Mouse (Mus musculus) kidney, embryonic 14.5 days (tissue): ENCODE data around the gene Gm5965. TPM values are rescaled to one million over a fixed set of nuclear protein-coding genes. Genes with fewer than 3 reads are reported as not detected.
A peak's percentile ranks its signal among the peaks of the same experiment; 100 is the strongest.
"Not testable (repeated sequence)": the region's sequence is repeated elsewhere in the genome, so short reads cannot be mapped to it uniquely, and the experiment has no call there.

Source experiments
- ATAC-seq: fragments of 200-750 bp; cut with Nextera tagmentation; 2 replicates; pipeline ENCODE4 v1.8.0; 2017; ENCODE audit warnings: moderate number of reproducible peaks, mild to moderate bottlenecking, moderate TSS enrichment, moderate library complexity; ENCODE audit not compliant: low FRiP score, low TSS enrichment
- H3K27ac ChIP-seq: fragments of 300-500 bp; sonication (generic); 2 replicates; pipeline ENCODE4 v1.5.1; 2014; ENCODE audit warnings: low read depth, mild to moderate bottlenecking, low read length, moderate library complexity, mixed read lengths
- H3K27me3 ChIP-seq: fragments of 300-500 bp; sonication (generic); 2 replicates; pipeline ENCODE4 v1.6.1; 2014; ENCODE audit warnings: mild to moderate bottlenecking, low read length; ENCODE audit not compliant: control insufficient read depth, insufficient read depth
- H3K36me3 ChIP-seq: fragments of 300-500 bp; sonication (generic); 2 replicates; pipeline ENCODE4 v1.6.1; 2014; ENCODE audit warnings: low read length, mixed read lengths; ENCODE audit not compliant: control insufficient read depth, insufficient read depth
- H3K4me1 ChIP-seq: fragments of 300-500 bp; sonication (generic); 2 replicates; pipeline ENCODE4 v1.6.1; 2014; ENCODE audit warnings: low read length, mixed read lengths; ENCODE audit not compliant: control insufficient read depth, insufficient read depth
- H3K4me2 ChIP-seq: fragments of 300-500 bp; sonication (generic); replicated peaks from 2 replicates; pipeline ENCODE4 v1.6.1; 2014; ENCODE audit warnings: low read depth, mild to moderate bottlenecking, low read length
- H3K4me3 ChIP-seq: fragments of 300-500 bp; sonication (generic); 2 replicates; pipeline ENCODE4 v1.5.1; 2014; ENCODE audit warnings: mild to moderate bottlenecking, low read length
- H3K9ac ChIP-seq: fragments of 300-500 bp; sonication (generic); 2 replicates; pipeline ENCODE4 v1.6.1; 2014; ENCODE audit warnings: low read depth, mild to moderate bottlenecking, low read length, moderate library complexity
- H3K9me3 ChIP-seq: fragments of 300-500 bp; sonication (generic); 2 replicates; pipeline ENCODE4 v1.6.1; 2016; ENCODE audit warnings: low read length; ENCODE audit not compliant: control insufficient read depth
- WGBS: fragments of 180-500 bp; shearing (Covaris S2); extraction: QIAGEN DNeasy Blood & Tissue Kit; methylation state at CpG from one replicate; pipeline ENCODE4 v1.1.7; 2014; 5-methylcytosine and 5-hydroxymethylcytosine counted together
- polyA plus RNA-seq: library from polyadenylated mRNA; unstranded; fragments of >200 nt; fragmentation: Nextera tagmentation; extraction: Ambion mirVana; gene quantifications from 2 replicates; pipeline ENCODE4 v1.2.1, GENCODE M21; 2014

The Gm5965 gene
- not detected in 2 replicates for polyA plus RNA-seq

GRCm38 (mm10) chr16:88777596-88777995 lies at the start of gene Gm5965:
TSS of gene Gm5965 (plus strand) at chr16:88777896.
- Histone ChIP-seq H3K4me3 (no peak within 1 kb of the TSS), H3K9me3 (no peaks in the 10 kb centered on the region), H3K27ac (no peak within 1 kb of the TSS), H3K4me1 (no peaks in the 10 kb centered on the region), H3K9ac (no peak within 1 kb of the TSS), H3K27me3 (no peaks in the 10 kb centered on the region), H3K36me3 (no peaks in the 10 kb centered on the region), H3K4me2 (no peak within 1 kb of the TSS)
- no peak for ATAC-seq
- WGBS = 91% methylated on average over 5 of the region's 6 CpGs

- 80% methylated on average over 4 of the region's 4 CpGs for WGBS
- no peaks in the 10 kb centered on the region for H3K4me1 ChIP-seq
- no peak within 1 kb of the TSS for H3K4me2 ChIP-seq
- H3K27ac ChIP-seq = no peak within 1 kb of the TSS
- no peaks in the 10 kb centered on the region for H3K27me3 ChIP-seq
- no peaks in the 10 kb centered on the region for H3K9me3 ChIP-seq
- no peak within 1 kb of the TSS for H3K4me3 ChIP-seq
- no peak within 1 kb of the TSS for H3K9ac ChIP-seq
- no peak for ATAC-seq
- no peaks in the 10 kb centered on the region for H3K36me3 ChIP-seq
These were observed 48.9 kb upstream of the Gm5965 start, which contains the start of gene Krtap13-1 for GRCm38 (mm10) chr16:88728812-88729275. TSS of gene Krtap13-1 (plus strand) at chr16:88728862.

- Histone ChIP-seq H3K9ac (no peak overlapping the region), H3K27ac (no peak overlapping the region), H3K4me1 (no peaks in the 10 kb centered on the region), H3K27me3 (no peaks in the 10 kb centered on the region), H3K4me2 (no peak overlapping the region), H3K9me3 (no peaks in the 10 kb centered on the region), H3K36me3 (no peaks in the 10 kb centered on the region), H3K4me3 (no peak overlapping the region)
- 69% methylated on average over 2 of the region's 2 CpGs for WGBS
- no peak for ATAC-seq
These were observed 42.3 kb upstream of the Gm5965 start for GRCm38 (mm10) chr16:88735391-88735790.

- no peak overlapping the region for H3K27ac ChIP-seq
- H3K9ac ChIP-seq = no peak overlapping the region
- H3K36me3 ChIP-seq = no peaks in the 10 kb centered on the region
- peak; percentile 28; the same call in 1 of the 2 replicates for ATAC-seq
- H3K4me3 ChIP-seq = no peak overlapping the region
- whole genome bisulfite sequencing = 57% methylated on average over 4 of the region's 4 CpGs
- no peaks in the 10 kb centered on the region for H3K9me3 ChIP-seq
- no peaks in the 10 kb centered on the region for H3K27me3 ChIP-seq
- no peak overlapping the region for H3K4me2 ChIP-seq
- H3K4me1 ChIP-seq = no peaks in the 10 kb centered on the region
These were observed 32.9 kb upstream of the Gm5965 start for GRCm38 (mm10) chr16:88744750-88745340.

GRCm38 (mm10) chr16:88747943-88748342 lies 29.8 kb upstream of the Gm5965 start:
- ATAC-seq = no peak
- no peaks in the 10 kb centered on the region for H3K27me3 ChIP-seq
- no peak overlapping the region for H3K4me3 ChIP-seq
- no peak overlapping the region for H3K27ac ChIP-seq
- no peaks in the 10 kb centered on the region for H3K36me3 ChIP-seq
- H3K4me2 ChIP-seq = no peak overlapping the region
- 53% methylated on average over 4 of the region's 4 CpGs for WGBS
- H3K9ac ChIP-seq = no peak overlapping the region
- H3K9me3 ChIP-seq = no peaks in the 10 kb centered on the region
- no peaks in the 10 kb centered on the region for H3K4me1 ChIP-seq

- not testable (repeated sequence) for H3K4me1 ChIP-seq, ATAC-seq, H3K36me3 ChIP-seq, H3K27me3 ChIP-seq, H3K9ac ChIP-seq, H3K4me3 ChIP-seq, H3K9me3 ChIP-seq, H3K4me2 ChIP-seq, H3K27ac ChIP-seq
- WGBS = 87% methylated on average over 3 of the region's 3 CpGs
These were observed 26.2 kb upstream of the Gm5965 start, which contains the start of gene Krtap13 for GRCm38 (mm10) chr16:88751535-88751934. TSS of gene Krtap13 (minus strand) at chr16:88751635.

- not testable (repeated sequence) for H3K9me3 ChIP-seq, H3K27ac ChIP-seq, H3K4me2 ChIP-seq, H3K4me3 ChIP-seq, H3K27me3 ChIP-seq, H3K36me3 ChIP-seq, H3K9ac ChIP-seq, H3K4me1 ChIP-seq, ATAC-seq
- WGBS = 84% methylated on average over 2 of the region's 3 CpGs
These were observed 19.1 kb upstream of the Gm5965 start, which contains the start of gene 2310034C09Rik for GRCm38 (mm10) chr16:88758547-88758946. TSS of gene 2310034C09Rik (plus strand) at chr16:88758847.

GRCm38 (mm10) chr16:88774106-88774505 lies 3.6 kb upstream of the Gm5965 start, which contains the start of gene 2310057N15Rik:
TSS of gene 2310057N15Rik (minus strand) at chr16:88774206.
- 94% methylated on average over 2 of the region's 2 CpGs for WGBS
- Histone ChIP-seq H3K4me1 (no peaks in the 10 kb centered on the region), H3K9me3 (no peaks in the 10 kb centered on the region), H3K27me3 (no peaks in the 10 kb centered on the region), H3K36me3 (no peaks in the 10 kb centered on the region), H3K9ac (no peak within 1 kb of the TSS), H3K4me2 (no peak within 1 kb of the TSS), H3K4me3 (no peak within 1 kb of the TSS), H3K27ac (no peak within 1 kb of the TSS)
- ATAC-seq = no peak

GRCm38 (mm10) chr16:88786786-88787185 lies 9.1 kb downstream of the Gm5965 start:
- Histone ChIP-seq H3K9me3 (no peaks in the 10 kb centered on the region), H3K4me2 (no peak overlapping the region), H3K27ac (no peak overlapping the region), H3K36me3 (no peaks in the 10 kb centered on the region), H3K4me3 (no peak overlapping the region), H3K27me3 (no peaks in the 10 kb centered on the region), H3K4me1 (no peaks in the 10 kb centered on the region), H3K9ac (no peak overlapping the region)
- WGBS = 95% methylated on average over 2 of the region's 2 CpGs
- no peak for ATAC-seq
